Mouse (Mus musculus) kidney, embryonic 14.5 days (tissue): ENCODE measurements around the gene Rnf135. TPM values are rescaled to one million over a fixed set of nuclear protein-coding genes. Genes with fewer than 3 reads are reported as not detected.
A peak's percentile ranks its signal among the peaks of the same experiment; 100 is the strongest.
"Not testable (repeated sequence)": the region's sequence is repeated elsewhere in the genome, so short reads cannot be mapped to it uniquely, and the experiment has no call there.

Experiments used
- ATAC-seq: fragments of 200-750 bp; cut with Nextera tagmentation; 2 replicates; pipeline ENCODE4 v1.8.0; 2017; ENCODE audit warnings: moderate number of reproducible peaks, mild to moderate bottlenecking, moderate TSS enrichment, moderate library complexity; ENCODE audit not compliant: low FRiP score, low TSS enrichment
- H3K27ac ChIP-seq: fragments of 300-500 bp; sonication (generic); 2 replicates; pipeline ENCODE4 v1.5.1; 2014; ENCODE audit warnings: low read depth, mild to moderate bottlenecking, low read length, moderate library complexity, mixed read lengths
- H3K27me3 ChIP-seq: fragments of 300-500 bp; sonication (generic); 2 replicates; pipeline ENCODE4 v1.6.1; 2014; ENCODE audit warnings: mild to moderate bottlenecking, low read length; ENCODE audit not compliant: control insufficient read depth, insufficient read depth
- H3K36me3 ChIP-seq: fragments of 300-500 bp; sonication (generic); 2 replicates; pipeline ENCODE4 v1.6.1; 2014; ENCODE audit warnings: low read length, mixed read lengths; ENCODE audit not compliant: control insufficient read depth, insufficient read depth
- H3K4me1 ChIP-seq: fragments of 300-500 bp; sonication (generic); 2 replicates; pipeline ENCODE4 v1.6.1; 2014; ENCODE audit warnings: low read length, mixed read lengths; ENCODE audit not compliant: control insufficient read depth, insufficient read depth
- H3K4me2 ChIP-seq: fragments of 300-500 bp; sonication (generic); replicated peaks from 2 replicates; pipeline ENCODE4 v1.6.1; 2014; ENCODE audit warnings: low read depth, mild to moderate bottlenecking, low read length
- H3K4me3 ChIP-seq: fragments of 300-500 bp; sonication (generic); 2 replicates; pipeline ENCODE4 v1.5.1; 2014; ENCODE audit warnings: mild to moderate bottlenecking, low read length
- H3K9ac ChIP-seq: fragments of 300-500 bp; sonication (generic); 2 replicates; pipeline ENCODE4 v1.6.1; 2014; ENCODE audit warnings: low read depth, mild to moderate bottlenecking, low read length, moderate library complexity
- H3K9me3 ChIP-seq: fragments of 300-500 bp; sonication (generic); 2 replicates; pipeline ENCODE4 v1.6.1; 2016; ENCODE audit warnings: low read length; ENCODE audit not compliant: control insufficient read depth
- WGBS: fragments of 180-500 bp; shearing (Covaris S2); extraction: QIAGEN DNeasy Blood & Tissue Kit; methylation state at CpG from one replicate; pipeline ENCODE4 v1.1.7; 2014; 5-methylcytosine and 5-hydroxymethylcytosine counted together
- polyA plus RNA-seq: library from polyadenylated mRNA; unstranded; fragments of >200 nt; fragmentation: Nextera tagmentation; extraction: Ambion mirVana; gene quantifications from 2 replicates; pipeline ENCODE4 v1.2.1, GENCODE M21; 2014

Rnf135 gene
- polyA plus RNA-seq, 1 experiment from 2014 or later: 8.0 TPM

DNA sequence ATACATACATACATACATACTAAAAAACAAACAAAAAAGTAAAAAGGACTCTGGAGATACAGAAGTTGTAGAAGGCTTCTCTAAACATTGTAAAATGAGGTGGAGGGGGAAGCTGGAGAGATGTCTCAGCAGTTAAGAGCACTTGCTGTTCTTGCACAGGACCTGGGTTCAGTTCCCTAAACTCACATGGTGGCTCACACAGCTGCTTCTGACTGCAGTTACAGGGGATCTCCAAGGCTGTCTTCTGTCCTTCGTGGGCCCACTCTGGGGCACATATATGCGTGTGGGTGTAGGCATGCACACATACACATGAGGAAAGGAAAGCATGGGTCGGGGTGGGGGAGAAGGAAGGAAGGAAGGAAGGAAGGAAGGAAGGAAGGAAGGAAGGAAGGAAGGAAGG, 14.0 kb upstream of the Rnf135 start:
- H3K9ac ChIP-seq: no peak overlapping the region
- H3K4me1 ChIP-seq: no peaks in the 10 kb centered on the region
- H3K4me3 ChIP-seq: no peak overlapping the region
- H3K9me3 ChIP-seq: no peaks in the 10 kb centered on the region
- 92% methylated on average over 3 of the region's 3 CpGs for WGBS
- no peak for ATAC-seq
- no peak overlapping the region for H3K27ac ChIP-seq
- no peaks in the 10 kb centered on the region for H3K36me3 ChIP-seq
- H3K27me3 ChIP-seq: no peaks in the 10 kb centered on the region
- H3K4me2 ChIP-seq: no peak overlapping the region

DNA sequence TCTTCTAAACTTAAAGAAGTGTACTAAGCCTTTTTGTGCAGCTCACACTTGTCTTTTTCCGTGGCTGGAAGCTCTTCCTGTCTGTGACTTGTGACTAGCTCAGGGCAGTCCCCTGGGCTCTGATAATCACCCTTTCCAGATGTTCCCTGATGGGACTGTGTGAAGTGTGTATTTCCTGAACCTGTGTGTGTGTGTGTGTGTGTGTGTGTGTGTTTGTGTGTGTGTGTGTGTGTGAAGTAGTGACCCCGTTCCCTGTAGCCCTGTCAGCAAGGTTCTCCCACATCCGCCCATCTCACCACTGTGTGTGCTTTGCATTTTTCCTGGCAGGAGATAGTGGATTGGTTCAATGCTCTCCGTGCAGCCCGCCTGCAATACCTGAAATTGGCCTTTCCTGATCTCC, 13.3 kb upstream of the Rnf135 start:
- Histone ChIP-seq H3K4me3 (no peak overlapping the region), H3K36me3 (no peaks in the 10 kb centered on the region), H3K4me1 (no peaks in the 10 kb centered on the region), H3K4me2 (no peak overlapping the region), H3K9ac (no peak overlapping the region), H3K27me3 (no peaks in the 10 kb centered on the region), H3K27ac (no peak overlapping the region), H3K9me3 (no peaks in the 10 kb centered on the region)
- 66% methylated on average over 5 of the region's 5 CpGs for WGBS
- no peak for ATAC-seq

DNA sequence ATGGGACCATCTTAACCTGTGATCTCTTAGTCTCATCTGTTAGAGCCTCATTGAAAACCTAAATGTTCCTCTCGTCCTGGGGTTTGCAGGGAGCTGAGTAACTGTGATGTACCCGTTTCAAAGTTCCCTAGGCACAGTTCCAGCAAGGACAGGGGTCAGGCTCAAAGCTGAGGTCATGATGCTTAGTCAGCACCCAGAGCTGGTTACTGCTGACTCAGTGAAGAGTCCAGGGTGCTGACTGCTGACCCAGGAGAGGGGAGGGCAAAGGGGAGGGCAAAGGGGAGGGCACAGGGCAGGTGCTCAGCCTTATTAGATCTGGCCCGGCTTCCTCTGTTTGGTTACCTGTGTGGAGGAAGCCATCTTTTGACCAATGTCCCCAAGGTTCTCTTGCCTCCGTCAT, 11.8 kb upstream of the Rnf135 start:
- Histone ChIP-seq H3K4me3 (no peak overlapping the region), H3K9ac (no peak overlapping the region), H3K36me3 (no peaks in the 10 kb centered on the region), H3K27ac (no peak overlapping the region), H3K27me3 (no peaks in the 10 kb centered on the region), H3K4me2 (no peak overlapping the region), H3K4me1 (no peaks in the 10 kb centered on the region), H3K9me3 (no peaks in the 10 kb centered on the region)
- ATAC-seq: no peak
- WGBS: 70% methylated on average over 4 of the region's 4 CpGs

- H3K9me3 ChIP-seq: no peaks in the 10 kb centered on the region
- WGBS: 83% methylated on average over 11 of the region's 11 CpGs
Observed at GRCm38 (mm10) chr11:80173963-80174670, 9.5 kb upstream of the Rnf135 start.

GRCm38 (mm10) chr11:80176911-80177895, 6.4 kb upstream of the Rnf135 start:
- Histone ChIP-seq H3K9ac (no peak overlapping the region), H3K4me2 (no peak overlapping the region), H3K9me3 (no peaks in the 10 kb centered on the region), H3K4me3 (no peak overlapping the region), H3K27ac (no peak overlapping the region), H3K4me1 (no peaks in the 10 kb centered on the region), H3K27me3 (no peaks in the 10 kb centered on the region), H3K36me3 (no peaks in the 10 kb centered on the region)
- ATAC-seq: no peak
- WGBS: 80% methylated on average over 11 of the region's 11 CpGs

More at GRCm38 (mm10) chr11:80173963-80174670, 9.5 kb upstream of the Rnf135 start:
- H3K4me1 ChIP-seq: no peaks in the 10 kb centered on the region
- ATAC-seq: no peak
- no peak overlapping the region for H3K4me3 ChIP-seq
- H3K9ac ChIP-seq: no peak overlapping the region
- no peak overlapping the region for H3K27ac ChIP-seq
- H3K4me2 ChIP-seq: no peak overlapping the region
- no peaks in the 10 kb centered on the region for H3K36me3 ChIP-seq
- H3K27me3 ChIP-seq: no peaks in the 10 kb centered on the region

DNA sequence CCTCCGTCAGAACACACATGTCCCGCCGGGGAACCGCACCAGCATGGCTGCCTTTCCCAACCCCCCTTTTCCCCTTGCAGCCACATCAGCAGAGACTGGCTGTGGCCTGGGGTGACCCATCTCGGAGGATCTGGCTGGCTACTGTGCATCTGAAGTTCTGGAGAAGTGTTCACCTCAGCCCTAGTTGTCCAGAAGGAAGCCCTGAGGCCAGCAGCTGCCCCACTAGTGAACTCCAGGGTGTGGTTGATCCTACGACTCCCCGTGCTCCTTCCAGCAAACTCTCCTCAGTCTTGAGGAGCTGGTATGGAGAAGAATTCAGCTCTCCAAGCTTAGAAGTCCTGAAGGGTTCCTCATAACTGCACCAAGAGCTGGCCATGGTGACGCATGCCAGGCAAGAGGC, 5.3 kb upstream of the Rnf135 start:
- WGBS: 87% methylated on average over 8 of the region's 8 CpGs
- no peak overlapping the region for H3K9ac ChIP-seq
- no peak for ATAC-seq

GRCm38 (mm10) chr11:80181021-80181749, 2.5 kb upstream of the Rnf135 start:
- WGBS: 72% methylated on average over 5 of the region's 5 CpGs
- H3K4me2 ChIP-seq: no peak overlapping the region
- H3K4me3 ChIP-seq: no peak overlapping the region
- no peaks in the 10 kb centered on the region for H3K9me3 ChIP-seq
- no peaks in the 10 kb centered on the region for H3K4me1 ChIP-seq
- no peak overlapping the region for H3K27ac ChIP-seq
- no peak for ATAC-seq
- no peaks in the 10 kb centered on the region for H3K27me3 ChIP-seq
- H3K9ac ChIP-seq: no peak overlapping the region
- H3K36me3 ChIP-seq: no peaks in the 10 kb centered on the region

More for the DNA sequence above, 5.3 kb upstream of the Rnf135 start:
- no peak overlapping the region for H3K27ac ChIP-seq
- H3K4me2 ChIP-seq: no peak overlapping the region
- no peak overlapping the region for H3K4me3 ChIP-seq
- H3K27me3 ChIP-seq: no peaks in the 10 kb centered on the region
- H3K36me3 ChIP-seq: no peaks in the 10 kb centered on the region
- no peaks in the 10 kb centered on the region for H3K9me3 ChIP-seq
- H3K4me1 ChIP-seq: no peaks in the 10 kb centered on the region

- not testable (repeated sequence) for H3K4me1 ChIP-seq, H3K36me3 ChIP-seq, H3K9me3 ChIP-seq, H3K27me3 ChIP-seq, H3K9ac ChIP-seq
- peak; percentile 66 for ATAC-seq
- H3K27ac ChIP-seq: peak overlapping the region; percentile 72; the same call in 1 of the 2 replicates
- H3K4me3 ChIP-seq: peak overlapping the region; percentile 60
- WGBS: 45% methylated on average over 12 of the region's 12 CpGs
- peak overlapping the region; percentile 56 for H3K4me2 ChIP-seq
Observed at GRCm38 (mm10) chr11:80183054-80183704, 472 bp upstream of the Rnf135 start.
